Mouse (Mus musculus) hindbrain, postnatal 0 days (tissue): Measurements from ENCODE around the gene Alyref. TPM values are rescaled to one million over a fixed set of nuclear protein-coding genes. Genes with fewer than 3 reads are reported as not detected.
"Not testable (repeated sequence)": the region's sequence is repeated elsewhere in the genome, so short reads cannot be mapped to it uniquely, and the experiment has no call there.

Source experiments
- ATAC-seq: fragments of 200-750 bp; cut with Nextera tagmentation; 2 replicates; pipeline ENCODE4 v1.8.0; 2017; ENCODE audit warnings: mild to moderate bottlenecking, moderate TSS enrichment, moderate library complexity
- DNase-seq: peaks from one replicate; pipeline ENCODE4 v3.0.0-alpha.2; 2015; ENCODE audit warnings: low spot score
- H3K27ac ChIP-seq: fragments of 300-500 bp; sonication (generic); 2 replicates; pipeline ENCODE4 v1.5.1; 2014; ENCODE audit warnings: mild to moderate bottlenecking
- H3K27me3 ChIP-seq: fragments of 300-500 bp; sonication (generic); 2 replicates; pipeline ENCODE4 v1.6.1; 2014; ENCODE audit warnings: low read length, mixed read lengths; ENCODE audit not compliant: insufficient read depth
- H3K36me3 ChIP-seq: fragments of 300-500 bp; sonication (generic); 2 replicates; pipeline ENCODE4 v1.6.1; 2014; ENCODE audit warnings: low read length, mixed read lengths; ENCODE audit not compliant: insufficient read depth
- H3K4me1 ChIP-seq: fragments of 300-500 bp; sonication (generic); 2 replicates; pipeline ENCODE4 v1.6.1; 2014; ENCODE audit warnings: antibody characterized with exemption, low read length, mixed read lengths; ENCODE audit not compliant: insufficient read depth
- H3K4me2 ChIP-seq: fragments of 300-500 bp; sonication (generic); 2 replicates; pipeline ENCODE4 v1.6.1; 2014; ENCODE audit warnings: low read depth, mild to moderate bottlenecking, low read length, moderate library complexity, mixed read lengths
- H3K4me3 ChIP-seq: fragments of 300-500 bp; sonication (generic); 2 replicates; pipeline ENCODE4 v1.5.1; 2014; ENCODE audit warnings: low read length
- H3K9ac ChIP-seq: fragments of 300-500 bp; sonication (generic); replicated peaks from 2 replicates; pipeline ENCODE4 v1.6.1; 2014; ENCODE audit warnings: mild to moderate bottlenecking, low read length, moderate library complexity, mixed read lengths
- H3K9me3 ChIP-seq: fragments of 300-500 bp; sonication (generic); 2 replicates; pipeline ENCODE4 v1.6.1; 2016; ENCODE audit warnings: low read length, mixed read lengths
- CTCF ChIP-seq: IDR thresholded peaks from 2 replicates; pipeline ENCODE4 v1.5.1; 2016; ENCODE audit warnings: antibody characterized with exemption, control low read depth, low read depth
- WGBS: fragments of 180-500 bp; shearing (Covaris S2); extraction: QIAGEN DNeasy Blood & Tissue Kit; methylation state at CpG from one replicate; pipeline ENCODE4 v1.1.7; 2014; 5-methylcytosine and 5-hydroxymethylcytosine counted together
- polyA plus RNA-seq: library from polyadenylated mRNA; unstranded; fragments of >200 nt; fragmentation: Nextera tagmentation; extraction: Ambion mirVana; gene quantifications from 2 replicates; pipeline ENCODE4 v1.2.1, GENCODE M21; 2015
- total RNA-seq: library from RNA; depleted of rRNA; stranded (reverse); fragments of >200 nt; gene quantifications from 2 replicates; pipeline ENCODE4 v1.2.3, GENCODE M21; 2014

Alyref gene
- total and polyA plus RNA-seq, 2 experiments from 2014 or later: 95.2 to 185 TPM

GRCm38 (mm10) chr11:120603545-120603944, 5.4 kb upstream of the Alyref start:
- H3K9ac ChIP-seq: no peak overlapping the region
- no peaks in the 10 kb centered on the region for H3K9me3 ChIP-seq
- DNase-seq: no peak
- no peak overlapping the region for H3K27ac ChIP-seq
- no peak overlapping the region for H3K4me3 ChIP-seq
- 89% methylated on average over 2 of the region's 2 CpGs for WGBS
- H3K27me3 ChIP-seq: no peaks in the 10 kb centered on the region
- H3K4me2 ChIP-seq: no peak overlapping the region
- H3K36me3 ChIP-seq: peaks cover 31% of the 10 kb centered on the region
- TF ChIP-seq CTCF: no peak
- peaks cover 8% of the 10 kb centered on the region; the same call in 1 of the 2 replicates for H3K4me1 ChIP-seq
- no peak for ATAC-seq

GRCm38 (mm10) chr11:120600716-120601115, 2.6 kb upstream of the Alyref start:
- no peak overlapping the region for H3K4me3 ChIP-seq
- H3K27ac ChIP-seq: no peak overlapping the region
- H3K9ac ChIP-seq: no peak overlapping the region
- no peaks in the 10 kb centered on the region for H3K9me3 ChIP-seq
- no peak for ATAC-seq
- H3K4me2 ChIP-seq: no peak overlapping the region
- no peaks in the 10 kb centered on the region for H3K27me3 ChIP-seq
- WGBS: 97% methylated on average over 3 of the region's 3 CpGs
- peaks cover 12% of the 10 kb centered on the region for H3K4me1 ChIP-seq
- DNase-seq: no peak
- TF ChIP-seq CTCF: no peak
- peaks cover 38% of the 10 kb centered on the region for H3K36me3 ChIP-seq

GRCm38 (mm10) chr11:120598990-120599549, 905 bp upstream of the Alyref start:
- peak overlapping the region; percentile 94 for H3K9ac ChIP-seq
- no peak for DNase-seq
- H3K4me1 ChIP-seq: peaks cover 12% of the 10 kb centered on the region
- peaks cover 41% of the 10 kb centered on the region for H3K36me3 ChIP-seq
- H3K4me3 ChIP-seq: peak overlapping the region; percentile 97
- peak overlapping the region; percentile 94 for H3K27ac ChIP-seq
- no peaks in the 10 kb centered on the region for H3K9me3 ChIP-seq
- no peaks in the 10 kb centered on the region for H3K27me3 ChIP-seq
- no peak for TF ChIP-seq CTCF
- no peak for ATAC-seq
- WGBS: 46% methylated on average over 17 of the region's 17 CpGs
- peak overlapping the region; percentile 90 for H3K4me2 ChIP-seq

GRCm38 (mm10) chr11:120597240-120598235, 627 bp downstream of the Alyref start:
- Histone ChIP-seq H3K9ac (peak overlapping the region; percentile 94), H3K4me1 (peaks cover 12% of the 10 kb centered on the region), H3K27me3 (no peaks in the 10 kb centered on the region), H3K36me3 (peaks cover 43% of the 10 kb centered on the region), H3K4me3 (peak overlapping the region; percentile 97), H3K4me2 (peak overlapping the region; percentile 90), H3K27ac (peak overlapping the region; percentile 94), H3K9me3 (no peaks in the 10 kb centered on the region)
- WGBS: 7% methylated on average over 74 of the region's 99 CpGs
- ATAC-seq (no peak), DNase-seq (no peak)
- no peak for TF ChIP-seq CTCF

- Histone ChIP-seq H3K36me3 (peaks cover 36% of the 10 kb centered on the region), H3K4me3 (no peak overlapping the region), H3K27me3 (no peaks in the 10 kb centered on the region), H3K4me2 (no peak overlapping the region), H3K4me1 (no peaks in the 10 kb centered on the region), H3K27ac (no peak overlapping the region), H3K9ac (no peak overlapping the region), H3K9me3 (no peaks in the 10 kb centered on the region)
- DNase-seq (no peak), ATAC-seq (no peak)
- WGBS: 94% methylated on average over 6 of the region's 6 CpGs
- TF ChIP-seq CTCF: no peak
These were observed 9.6 kb downstream of the Alyref start for GRCm38 (mm10) chr11:120588531-120588930.

- Histone ChIP-seq H3K4me2 (no peak overlapping the region), H3K9me3 (no peaks in the 10 kb centered on the region), H3K27ac (no peak overlapping the region), H3K36me3 (peaks cover 25% of the 10 kb centered on the region), H3K9ac (no peak overlapping the region), H3K4me3 (no peak overlapping the region), H3K4me1 (peaks cover 15% of the 10 kb centered on the region), H3K27me3 (no peaks in the 10 kb centered on the region)
- 91% methylated on average over 1 of the region's 1 CpGs for WGBS
- ATAC-seq: no peak
- no peak for DNase-seq
- TF ChIP-seq CTCF: peak; percentile 12; the same call in 1 of the 2 replicates
These were observed 14.2 kb downstream of the Alyref start for GRCm38 (mm10) chr11:120583937-120584336.

GRCm38 (mm10) chr11:120582982-120583293, 15.2 kb downstream of the Alyref start:
- not testable (repeated sequence) for H3K9me3 ChIP-seq, H3K4me3 ChIP-seq, DNase-seq, H3K27me3 ChIP-seq, H3K4me2 ChIP-seq, H3K9ac ChIP-seq, ATAC-seq
- Histone ChIP-seq H3K36me3 (peaks cover 28% of the 10 kb centered on the region), H3K4me1 (peaks cover 15% of the 10 kb centered on the region), H3K27ac (peak overlapping the region; percentile 97; the same call in 1 of the 2 replicates)
- 93% methylated on average over 2 of the region's 2 CpGs for WGBS
